Mouse (Mus musculus) mouse trophoblast stem cell (cell line): ENCODE measurements at regions not wholly inside any gene's neighbourhood (a gene's known extent, or its start where the extent isn't known, plus 50 kb on each side); places are given as distances from the start of the nearest gene placed in this dataset.

Experiments used
- in situ Hi-C, 2 experiments: fragments of 300-500 bp; cut with MseI, MboI; formaldehyde crosslinking; loops; 2 replicates in 1 of 2; 3 replicates in 1 of 2; pipeline ENCODE4 v1.15.1; 2025

GRCm38 (mm10) chr15:97502056-97502455, 203.6 kb downstream of the Rpap3 start:
- in situ Hi-C loops = no loop called here

GRCm38 (mm10) chr15:97501420-97501819, 204.2 kb downstream of the Rpap3 start:
- in situ Hi-C loops = no loop called here

- in situ Hi-C loops = no loop called here
Observed at GRCm38 (mm10) chr15:97499821-97500385, 205.7 kb downstream of the Rpap3 start.

DNA sequence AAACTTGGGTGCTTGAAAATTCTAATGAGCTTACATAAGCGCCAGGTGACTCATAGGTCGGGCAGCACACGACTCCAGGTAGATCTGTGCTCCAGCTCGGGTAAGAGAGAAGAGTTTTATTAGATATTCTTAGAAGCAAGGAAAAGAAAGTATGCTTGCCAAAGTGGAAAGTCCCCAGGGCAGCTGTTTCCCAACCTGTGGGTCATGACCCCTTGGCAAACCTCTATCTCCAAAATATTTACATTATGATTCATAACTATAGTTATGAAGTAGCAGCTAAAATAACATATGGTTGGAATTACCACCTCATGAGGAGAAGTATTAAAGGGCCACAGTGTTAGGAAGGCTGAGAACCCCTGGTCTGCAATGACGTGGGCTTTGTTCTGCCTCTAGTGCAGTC, 206.4 kb downstream of the Rpap3 start:
- in situ Hi-C loops = no loop called here

DNA sequence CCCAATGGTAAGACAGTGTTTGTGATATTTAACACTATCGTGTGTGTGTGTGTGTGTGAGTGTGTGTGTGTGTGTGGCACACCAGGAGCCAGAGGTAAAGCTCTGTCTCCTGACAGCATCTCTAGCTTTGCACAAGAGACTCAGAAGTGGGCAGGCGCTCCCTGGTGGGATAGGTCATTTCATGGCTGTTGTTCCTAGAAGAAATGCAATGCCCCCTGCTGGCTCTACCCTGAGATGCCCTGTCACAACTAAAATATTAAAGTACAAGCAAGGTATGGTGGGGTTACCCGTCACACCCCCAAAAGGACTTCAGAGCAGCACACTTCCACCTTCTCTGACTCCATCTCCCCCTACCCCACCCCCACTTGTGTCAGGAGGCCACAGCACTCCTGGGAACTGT, 207.2 kb downstream of the Rpap3 start:
- in situ Hi-C loops = no loop called here

GRCm38 (mm10) chr15:97496026-97496425, 209.6 kb downstream of the Rpap3 start:
- in situ Hi-C loops = no loop called here

DNA sequence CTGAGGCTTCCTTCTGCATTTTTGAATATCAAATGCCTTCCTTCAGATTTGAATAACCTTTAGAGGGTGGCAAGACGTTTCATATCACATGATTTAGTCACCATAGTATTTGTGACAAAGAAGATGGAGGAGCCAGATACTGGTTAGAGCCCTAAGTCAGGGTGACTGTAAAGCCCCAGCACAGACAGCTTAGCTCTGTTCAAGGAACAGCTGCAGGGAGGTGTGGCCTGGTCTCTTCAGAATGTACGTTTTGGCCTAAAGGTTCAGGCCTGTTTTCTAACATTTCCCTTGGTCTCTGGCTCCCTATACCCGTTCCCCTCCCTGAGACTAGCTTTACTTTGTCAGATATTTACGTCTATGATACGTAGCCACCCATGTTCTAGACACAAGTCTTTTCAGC, 212.3 kb downstream of the Rpap3 start:
- in situ Hi-C loops = no loop called here

- in situ Hi-C loops = no loop called here
Observed at GRCm38 (mm10) chr15:97491796-97492195, 213.8 kb downstream of the Rpap3 start.

DNA sequence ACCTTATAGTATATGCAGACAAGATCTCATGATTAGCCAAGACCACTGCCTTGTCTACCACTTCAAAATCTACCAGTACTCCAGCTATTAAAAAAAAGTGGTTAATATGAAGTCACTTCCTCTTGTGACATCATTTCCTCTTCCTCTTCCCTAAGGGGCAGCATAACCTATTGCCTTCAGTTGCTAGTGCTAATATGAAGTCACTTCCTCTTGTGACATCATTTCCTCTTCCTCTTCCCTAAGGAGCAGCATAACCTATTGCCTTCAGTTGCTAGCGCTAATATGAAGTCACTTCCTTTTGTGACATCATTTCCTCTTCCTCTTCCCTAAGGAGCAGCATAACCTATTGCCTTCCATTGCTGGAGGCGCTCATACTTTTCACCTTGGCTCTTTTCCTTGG, 218.2 kb downstream of the Rpap3 start:
- in situ Hi-C loops = no loop called here

- in situ Hi-C loops = no loop called here
Observed at GRCm38 (mm10) chr15:97471986-97472779, 225.1 kb upstream of the Amigo2 start.

GRCm38 (mm10) chr15:97471476-97471875, 224.4 kb upstream of the Amigo2 start:
- in situ Hi-C loops = no loop called here

DNA sequence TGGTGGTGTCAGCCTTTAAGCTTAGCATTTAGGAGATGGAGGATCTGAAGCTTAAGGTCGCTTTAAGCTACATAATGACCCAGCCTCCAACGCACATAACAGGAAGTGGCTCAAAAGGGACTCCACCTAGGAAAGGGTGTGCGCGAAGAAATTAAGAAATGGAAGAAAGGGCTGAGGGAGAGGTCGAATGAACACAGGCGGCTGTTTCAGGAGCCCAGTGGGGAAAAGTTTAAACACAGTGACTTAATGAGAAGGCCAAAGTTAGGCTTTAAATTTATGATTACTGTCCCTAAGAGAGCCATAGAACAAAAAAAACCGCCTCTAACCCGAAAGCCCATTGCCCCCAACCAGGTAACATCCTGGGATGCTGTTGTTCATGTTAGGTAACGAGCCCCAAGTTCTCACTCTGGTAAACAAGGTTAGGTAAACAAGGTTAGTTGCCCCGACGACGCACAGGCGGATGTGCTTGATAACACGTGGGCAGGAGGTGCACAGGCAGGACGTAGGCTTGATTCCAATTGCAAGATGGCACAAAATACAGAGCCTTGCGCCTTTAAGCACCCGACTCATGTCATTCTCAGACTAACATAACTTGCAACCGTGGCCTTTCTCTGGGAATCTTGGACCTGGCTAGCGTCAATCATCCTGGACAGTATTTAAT, 222.7 kb upstream of the Amigo2 start:
- in situ Hi-C loops = no loop called here

DNA sequence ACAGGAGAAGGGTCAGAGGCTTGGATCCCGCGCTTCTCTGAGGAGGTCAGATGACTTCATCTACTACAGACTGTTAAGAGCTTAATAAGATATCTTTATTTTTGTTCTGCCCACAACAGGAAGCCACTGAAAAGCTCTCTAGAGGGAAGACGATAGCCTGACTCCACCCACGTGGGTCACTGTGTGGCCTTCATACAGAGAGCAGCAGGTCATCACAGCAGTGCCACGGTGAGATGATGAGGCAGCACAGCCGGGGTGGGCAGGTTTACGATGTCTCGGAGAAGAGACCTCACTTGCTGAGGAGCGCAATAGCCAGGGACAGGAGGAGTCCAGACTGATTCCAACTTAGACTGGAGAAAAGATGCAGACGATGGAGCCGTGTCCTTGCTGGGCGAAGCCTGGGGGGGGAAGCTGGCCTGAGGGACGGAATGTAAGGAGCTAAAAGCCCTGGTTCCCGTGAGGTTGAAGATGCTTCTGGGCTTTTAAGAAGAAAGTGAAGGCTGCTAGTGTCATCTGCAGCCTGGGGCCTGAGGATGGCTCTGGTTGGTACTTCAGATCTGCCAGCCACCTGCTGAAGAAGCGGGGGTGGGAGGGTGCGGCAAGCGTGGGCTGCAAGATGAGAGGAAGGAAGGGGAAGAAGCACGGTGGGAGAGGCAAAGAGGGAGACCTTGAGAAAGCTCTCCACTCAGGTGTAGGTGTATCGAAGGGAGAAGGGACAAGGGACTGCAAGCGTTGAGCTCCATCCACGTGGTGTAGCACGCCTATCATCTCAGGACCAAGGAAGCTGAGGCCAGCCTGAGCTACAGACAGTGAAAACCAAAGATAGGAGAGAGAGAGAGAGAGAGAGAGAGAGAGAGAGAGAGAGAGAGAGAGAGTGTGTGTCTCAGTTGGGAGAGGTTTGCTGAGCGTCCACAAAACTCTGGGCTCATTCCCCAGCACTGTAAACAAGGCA, 221.9 kb upstream of the Amigo2 start:
- in situ Hi-C loops = no loop called here

- in situ Hi-C loops = no loop called here
Observed at GRCm38 (mm10) chr15:97467781-97468485, 220.8 kb upstream of the Amigo2 start.

DNA sequence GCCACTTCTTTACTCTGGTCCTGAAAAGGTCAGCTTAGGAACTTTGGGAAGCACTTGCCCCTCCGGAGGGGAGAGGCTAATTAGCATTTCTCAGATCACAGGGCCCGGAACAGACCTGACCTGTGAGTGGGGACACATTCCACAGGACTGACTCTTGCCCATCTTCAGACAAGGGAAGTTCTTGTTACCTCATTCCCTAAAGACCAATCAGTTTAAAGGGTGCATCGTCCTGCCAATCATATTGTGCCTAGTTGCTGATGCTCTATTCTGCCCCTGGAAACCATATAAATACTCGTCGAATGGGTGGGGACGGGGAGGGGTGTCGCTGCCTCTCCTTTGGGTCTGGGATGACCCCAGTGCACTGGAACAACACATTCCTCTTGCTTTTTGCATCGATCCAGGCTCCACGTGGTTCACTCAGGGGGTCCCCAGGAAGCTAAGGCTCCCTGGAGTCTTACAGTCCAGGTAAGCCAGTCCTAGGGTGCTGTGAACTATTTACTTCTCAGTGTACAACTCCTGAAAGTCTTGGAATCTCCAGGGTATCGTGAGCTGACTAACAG, 219.9 kb upstream of the Amigo2 start:
- in situ Hi-C loops = no loop called here

- in situ Hi-C loops = no loop called here
Observed at GRCm38 (mm10) chr15:97466110-97466509, 219.0 kb upstream of the Amigo2 start.

DNA sequence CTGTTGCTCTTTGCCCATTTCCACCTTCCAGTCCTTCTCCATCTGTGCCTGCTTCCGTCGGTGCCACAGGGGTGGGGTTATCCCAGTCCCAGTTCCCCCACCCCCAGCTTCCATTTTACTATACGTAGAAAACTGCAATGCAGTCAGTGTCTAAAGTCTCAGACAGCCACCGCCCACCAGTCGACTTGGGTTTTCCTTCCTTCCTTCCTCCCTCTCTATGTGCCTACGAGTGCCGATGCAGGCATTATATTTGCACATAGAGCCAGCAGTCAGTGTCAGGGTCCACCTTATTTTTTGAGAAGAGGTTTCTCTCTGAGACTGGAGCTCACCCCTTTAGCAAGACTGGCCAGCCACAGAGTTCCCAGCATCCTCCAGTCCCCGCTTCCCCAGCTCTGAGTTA, 218.3 kb upstream of the Amigo2 start:
- in situ Hi-C loops = no loop called here

- in situ Hi-C loops = no loop called here
Observed at GRCm38 (mm10) chr15:97464737-97465136, 217.7 kb upstream of the Amigo2 start.

GRCm38 (mm10) chr15:97462587-97462986, 215.5 kb upstream of the Amigo2 start:
- in situ Hi-C loops = no loop called here

DNA sequence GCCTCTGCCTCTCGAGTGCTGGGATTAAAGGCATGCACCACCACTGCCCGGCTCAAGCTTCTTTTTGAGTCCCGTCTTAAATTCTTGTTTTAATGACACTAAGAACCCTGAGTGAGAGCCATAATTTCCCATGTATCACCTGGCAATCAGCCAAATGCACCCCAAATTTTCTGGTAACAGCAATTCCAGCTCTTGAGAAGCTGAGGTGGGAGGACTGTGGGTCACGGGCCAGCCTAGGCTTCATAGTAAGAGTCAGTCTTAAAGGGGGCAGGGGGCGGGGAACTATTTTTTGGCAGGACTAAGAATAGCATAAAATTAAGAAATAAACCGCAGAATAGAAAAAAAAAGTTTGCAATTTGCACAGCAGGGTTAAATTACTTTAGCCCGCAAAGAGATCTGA, 214.9 kb upstream of the Amigo2 start:
- in situ Hi-C loops = no loop called here

GRCm38 (mm10) chr15:97461060-97461459, 214.0 kb upstream of the Amigo2 start:
- in situ Hi-C loops = no loop called here
